Mouse (Mus musculus): ENCODE measurements around the gene Lrrc4.

Lrrc4 gene

DNA sequence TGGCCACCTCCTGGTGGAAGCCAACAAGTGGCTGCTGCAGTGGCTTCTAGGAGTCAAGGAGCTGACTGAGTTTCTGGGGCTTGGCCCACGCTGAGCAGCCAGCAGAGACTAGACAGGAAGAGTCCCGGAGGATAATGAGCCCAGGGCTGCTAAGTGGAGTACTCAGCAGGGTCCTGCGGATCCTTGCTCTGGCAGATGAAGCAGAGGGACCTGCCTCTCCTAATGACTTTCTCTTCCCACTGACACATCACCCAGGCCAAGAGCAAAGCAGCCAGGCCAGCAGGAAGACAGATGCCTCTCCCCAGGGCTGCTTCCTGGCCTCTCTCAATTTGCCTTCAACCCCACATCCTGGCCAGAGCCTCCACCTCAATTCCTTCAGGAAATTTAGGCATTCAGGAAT lies 23.9 kb upstream of the Lrrc4 start:
- peak; percentile 54 for DNase-seq (ENCODE audit: inconsistent ontology term)

DNA sequence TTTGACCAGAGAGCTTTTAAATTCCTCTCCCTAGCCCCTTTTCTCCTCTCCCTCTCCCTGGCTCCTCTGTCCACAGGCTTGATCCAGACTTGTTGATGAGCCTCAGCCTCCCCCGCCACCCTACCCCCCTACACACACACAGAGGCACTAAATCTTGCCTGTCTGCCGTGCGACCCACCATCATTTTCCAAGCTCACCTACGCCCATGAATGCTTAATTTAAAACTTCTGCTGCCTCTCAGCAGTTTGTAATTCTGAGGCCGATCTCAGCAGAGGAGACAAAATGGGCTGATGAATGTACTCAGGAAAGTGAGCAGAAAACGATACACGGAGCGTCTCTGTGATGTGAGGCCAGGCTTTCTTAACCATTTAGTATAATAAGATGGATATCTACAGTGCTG lies 23.1 kb upstream of the Lrrc4 start:
- DNase-seq (ENCODE audit: inconsistent ontology term) = no peak

- DNase-seq (ENCODE audit: inconsistent ontology term) = peak; percentile 63
Measured at GRCm38 (mm10) chr6:28853654-28854053, 22.1 kb upstream of the Lrrc4 start.

GRCm38 (mm10) chr6:28853164-28853563 lies 21.6 kb upstream of the Lrrc4 start:
- DNase-seq (ENCODE audit: inconsistent ontology term) = no peak

GRCm38 (mm10) chr6:28852342-28852741 lies 20.8 kb upstream of the Lrrc4 start:
- DNase-seq (ENCODE audit: inconsistent ontology term) = no peak

DNA sequence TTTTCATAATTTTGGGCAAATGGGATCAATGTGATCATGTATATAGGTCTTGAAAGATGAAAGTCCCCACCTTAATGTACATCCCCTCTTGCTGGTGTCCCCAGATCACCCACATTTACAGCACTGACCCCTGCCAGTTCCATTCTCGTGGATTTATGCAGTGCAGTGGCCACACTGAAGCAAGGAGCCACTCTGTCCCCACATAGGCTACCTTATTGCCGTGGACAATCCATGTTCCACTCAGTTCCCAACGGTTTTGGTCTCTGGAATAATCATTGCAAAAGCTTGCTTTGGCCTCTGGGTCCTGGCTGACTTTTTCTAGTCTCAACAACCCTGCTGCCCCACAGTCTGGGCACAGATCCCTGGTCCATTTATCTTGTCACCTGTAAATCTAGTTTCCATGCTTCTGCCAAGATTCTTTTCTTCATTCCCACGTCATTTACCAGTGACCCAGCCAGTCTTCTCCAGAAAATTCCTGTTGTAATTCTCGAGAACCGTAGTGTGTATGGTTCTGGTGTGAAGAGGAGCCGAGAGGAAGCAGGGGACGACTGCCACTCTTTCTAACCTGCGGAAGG lies 18.9 kb upstream of the Lrrc4 start:
- no peak for DNase-seq (ENCODE audit: inconsistent ontology term)

- no peak for DNase-seq (ENCODE audit: inconsistent ontology term)
Measured at GRCm38 (mm10) chr6:28849317-28849716, 17.8 kb upstream of the Lrrc4 start.

- no peak for DNase-seq (ENCODE audit: inconsistent ontology term)
Measured at GRCm38 (mm10) chr6:28848891-28849290, 17.3 kb upstream of the Lrrc4 start.

DNA sequence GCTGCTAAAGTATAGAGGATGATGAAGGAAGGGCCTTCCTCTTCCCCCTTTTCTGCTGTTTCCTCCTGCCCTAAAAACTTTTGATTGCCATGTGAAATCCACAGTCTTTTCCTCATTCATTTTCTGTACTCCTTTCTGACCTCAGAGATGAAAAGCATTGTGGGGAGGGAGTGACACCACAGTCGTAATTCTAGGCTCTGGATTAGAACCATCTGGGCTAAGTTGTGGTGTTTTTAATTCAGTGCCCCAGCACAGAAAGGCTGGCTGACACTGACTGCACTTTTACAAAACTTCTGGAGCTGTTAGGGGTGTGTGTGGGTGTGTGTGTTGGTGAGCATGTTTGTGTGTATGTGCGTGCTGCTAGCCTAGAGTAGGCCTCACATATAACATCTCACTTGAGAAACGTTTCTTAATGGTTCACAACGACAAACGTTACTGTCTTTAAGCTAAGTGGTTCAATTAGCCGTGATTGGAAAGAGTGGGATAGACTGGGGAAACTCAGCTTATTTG lies 16.8 kb upstream of the Lrrc4 start:
- no peak for DNase-seq (ENCODE audit: inconsistent ontology term)

DNA sequence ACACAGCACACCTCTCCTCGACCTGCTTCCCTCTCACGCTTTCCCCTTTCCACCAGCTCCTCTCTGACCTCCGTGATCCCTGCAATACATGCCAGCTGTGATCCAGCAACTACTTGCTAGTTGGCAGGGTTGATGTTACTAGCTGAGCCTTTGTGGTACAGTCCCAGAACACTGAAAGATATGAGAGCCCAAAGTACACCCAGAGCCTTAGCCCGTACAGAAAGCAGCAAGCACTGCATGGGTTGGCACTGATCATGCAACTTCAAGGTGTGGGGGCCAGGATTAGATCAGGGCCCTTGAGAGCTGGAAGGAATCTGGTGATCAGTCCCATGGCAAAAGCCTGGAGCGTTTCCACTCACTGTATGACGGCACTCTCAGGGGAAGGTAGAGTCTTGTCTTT lies 16.1 kb upstream of the Lrrc4 start:
- DNase-seq (ENCODE audit: inconsistent ontology term) = no peak

- DNase-seq (ENCODE audit: inconsistent ontology term) = peak; percentile 92
Measured at GRCm38 (mm10) chr6:28845610-28846009, 14.1 kb upstream of the Lrrc4 start.

- peak; percentile 82 for DNase-seq (ENCODE audit: inconsistent ontology term)
Measured at GRCm38 (mm10) chr6:28842375-28843276, 11.1 kb upstream of the Lrrc4 start.

DNA sequence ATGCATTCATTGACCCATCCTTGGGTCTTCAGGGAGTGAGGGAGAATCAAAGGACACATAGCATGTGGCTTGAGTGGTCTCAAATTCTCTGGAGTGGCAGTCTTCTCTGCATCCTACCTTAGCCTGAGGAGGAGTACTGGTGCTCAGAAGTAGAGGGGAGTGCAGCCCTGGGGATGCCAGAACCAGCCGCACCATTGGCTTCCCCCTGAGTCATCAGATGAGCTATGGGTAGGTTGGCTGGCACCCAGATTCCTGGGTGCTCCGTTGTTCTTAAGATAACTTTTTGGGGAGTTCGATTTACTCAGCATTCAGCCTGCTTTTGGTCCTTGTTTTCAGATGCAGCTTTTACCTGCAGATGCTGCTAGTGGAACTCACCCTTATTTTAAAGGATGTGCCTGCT lies 10.0 kb upstream of the Lrrc4 start:
- peak; percentile 69 for DNase-seq (ENCODE audit: inconsistent ontology term)

DNA sequence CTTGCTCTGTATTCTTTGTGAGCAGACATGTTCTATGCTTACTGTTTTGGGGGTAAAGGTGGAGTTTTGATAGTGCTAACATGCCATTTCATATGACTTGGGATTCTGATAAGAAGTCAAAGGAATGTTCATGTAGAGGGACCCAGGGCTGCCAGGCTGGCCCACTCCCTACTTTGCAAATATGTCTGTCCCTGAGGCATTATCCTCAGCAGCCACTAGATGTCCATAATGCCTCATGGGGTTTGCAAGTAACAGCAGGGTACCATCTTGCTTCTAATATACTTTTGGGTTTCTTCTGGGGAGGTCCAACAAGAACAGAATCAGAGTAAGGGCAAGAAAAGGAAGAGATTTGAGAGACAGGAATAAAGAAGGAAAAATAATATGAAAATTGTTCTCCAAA lies 5.1 kb upstream of the Lrrc4 start:
- no peak for DNase-seq (ENCODE audit: inconsistent ontology term)

DNA sequence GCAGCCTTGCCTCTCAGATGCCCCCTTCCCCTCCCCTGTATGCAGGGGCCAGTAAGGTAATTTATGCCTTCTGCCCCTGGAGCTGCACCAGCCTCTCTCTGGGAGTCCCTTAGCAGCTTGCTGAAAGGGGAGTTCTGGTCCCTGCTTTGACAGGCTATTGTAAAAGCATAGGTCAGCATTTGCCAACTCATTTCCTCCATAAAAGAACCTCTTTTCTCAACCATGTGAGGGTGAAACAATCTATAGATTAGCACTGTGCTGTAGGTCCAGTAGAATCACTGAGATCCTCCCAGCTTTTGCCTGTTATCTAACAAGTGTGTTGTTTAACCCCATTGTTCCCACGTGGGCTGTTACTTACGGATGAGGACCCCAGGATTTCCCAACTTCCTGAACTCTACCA lies 2.5 kb upstream of the Lrrc4 start:
- DNase-seq (ENCODE audit: inconsistent ontology term) = no peak

DNA sequence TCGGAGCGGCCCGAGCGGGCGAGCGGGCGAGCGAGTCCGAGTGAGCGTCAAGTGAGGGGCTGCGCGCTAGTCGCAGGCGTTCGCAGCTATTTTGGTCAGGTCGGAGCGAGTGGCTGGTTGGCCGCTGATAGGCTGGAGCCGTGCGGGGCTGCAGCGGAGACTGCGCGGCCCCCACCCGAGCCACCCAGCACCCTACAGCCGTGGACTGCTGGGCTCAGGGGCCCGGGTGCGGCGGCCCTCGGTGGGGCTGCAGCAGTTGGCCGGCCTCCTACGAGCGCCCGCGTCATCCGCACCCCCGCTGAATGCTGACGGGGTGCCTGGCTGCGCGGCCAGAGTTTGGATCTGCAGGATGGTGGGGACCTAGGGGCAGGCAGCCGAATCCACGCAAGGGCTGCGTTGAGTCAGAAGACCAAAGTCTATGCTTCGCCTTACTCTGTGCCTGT lies 1.9 kb upstream of the Lrrc4 start:
- DNase-seq (ENCODE audit: inconsistent ontology term) = no peak

GRCm38 (mm10) chr6:28832751-28833291 lies 1.3 kb upstream of the Lrrc4 start:
- peak; percentile 52 for DNase-seq (ENCODE audit: inconsistent ontology term)

DNA sequence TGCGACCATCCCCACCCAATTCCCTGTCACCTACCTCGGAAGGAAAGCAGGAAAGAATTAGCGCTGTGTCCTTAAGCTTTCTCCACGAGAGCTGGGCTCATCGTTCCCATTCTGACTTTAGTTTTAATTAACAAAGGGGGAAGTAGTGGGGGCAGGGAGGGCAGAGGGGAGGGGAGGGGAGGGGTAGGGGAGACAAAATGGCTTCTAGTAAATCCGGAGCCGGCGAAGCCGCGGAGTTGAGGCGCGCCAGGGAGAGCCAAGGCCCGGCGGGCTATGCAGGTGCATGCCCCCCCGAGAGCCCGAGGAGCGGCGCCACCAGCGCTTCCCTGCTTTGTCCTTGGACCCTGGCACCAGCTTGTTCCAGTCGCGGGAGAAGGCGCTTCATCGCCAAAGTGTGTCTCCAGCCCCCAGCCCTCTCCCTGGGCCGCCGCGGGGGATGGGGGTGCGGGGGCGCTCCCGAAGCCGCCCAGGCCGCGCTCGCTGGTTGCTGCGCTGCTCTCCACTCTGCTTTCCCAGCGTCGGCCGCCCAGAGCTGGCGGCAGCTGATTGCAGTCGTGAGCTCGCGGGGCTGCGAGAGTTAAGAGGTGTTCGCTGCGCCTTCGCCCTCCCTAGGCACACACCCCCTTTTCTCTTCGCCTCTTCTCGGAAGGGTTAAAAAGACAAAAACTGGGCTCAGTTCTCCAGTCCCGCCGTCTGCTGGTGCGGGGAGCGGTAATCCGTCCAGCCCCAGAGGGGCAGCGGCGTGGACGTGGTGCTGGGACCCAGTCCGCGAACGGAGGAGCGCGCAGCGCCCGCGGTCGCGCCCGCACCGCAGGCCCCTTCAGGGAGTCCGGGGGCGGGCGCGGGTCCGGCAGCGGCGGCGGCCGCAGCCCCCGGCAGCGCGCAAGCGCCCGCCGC lies 555 bp upstream of the Lrrc4 start:
- peak; percentile 54 for DNase-seq (ENCODE audit: inconsistent ontology term)

- no peak for DNase-seq (ENCODE audit: inconsistent ontology term)
Measured at GRCm38 (mm10) chr6:28830306-28830705, 1.2 kb downstream of the Lrrc4 start.

GRCm38 (mm10) chr6:28828593-28828992 lies 3.0 kb downstream of the Lrrc4 start:
- DNase-seq (ENCODE audit: inconsistent ontology term) = peak; percentile 77

DNA sequence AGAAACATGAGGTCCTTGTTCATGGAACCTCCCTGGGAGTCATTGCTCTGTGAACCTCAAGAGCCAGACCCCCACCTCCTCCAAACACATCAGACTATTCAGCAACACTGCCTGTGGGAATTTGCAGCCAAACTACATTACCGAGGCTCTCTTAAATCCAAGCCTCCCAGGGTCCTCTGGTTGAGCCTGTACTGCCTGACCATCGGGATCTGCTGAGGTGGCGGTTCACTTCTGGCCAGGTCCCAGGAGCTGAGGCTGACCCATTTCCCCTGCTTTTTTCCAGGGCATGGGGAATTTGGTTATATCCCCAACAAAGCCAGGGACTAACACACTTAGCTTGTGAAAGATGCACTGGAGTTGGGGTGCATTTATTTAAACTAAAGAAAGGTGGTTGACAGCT lies 4.0 kb downstream of the Lrrc4 start:
- no peak for DNase-seq (ENCODE audit: inconsistent ontology term)

All from Muller cell, postnatal 12 days (primary cell).